Mouse (Mus musculus) liver, adult 2 months (tissue): ENCODE results near the gene Brf1.

Experiments used
- CTCF ChIP-seq: fragments of 200-500 bp; IDR thresholded peaks from 2 replicates; pipeline ENCODE4 v1.5.1; 2011; ENCODE audit warnings: low read depth, low read length, control low read depth
- POLR2A ChIP-seq: fragments of 200-500 bp; IDR thresholded peaks from 2 replicates; pipeline ENCODE4 v1.6.1; 2011; ENCODE audit warnings: low read length, control low read depth; ENCODE audit not compliant: insufficient read depth; ENCODE audit errors: extremely low read depth

DNA sequence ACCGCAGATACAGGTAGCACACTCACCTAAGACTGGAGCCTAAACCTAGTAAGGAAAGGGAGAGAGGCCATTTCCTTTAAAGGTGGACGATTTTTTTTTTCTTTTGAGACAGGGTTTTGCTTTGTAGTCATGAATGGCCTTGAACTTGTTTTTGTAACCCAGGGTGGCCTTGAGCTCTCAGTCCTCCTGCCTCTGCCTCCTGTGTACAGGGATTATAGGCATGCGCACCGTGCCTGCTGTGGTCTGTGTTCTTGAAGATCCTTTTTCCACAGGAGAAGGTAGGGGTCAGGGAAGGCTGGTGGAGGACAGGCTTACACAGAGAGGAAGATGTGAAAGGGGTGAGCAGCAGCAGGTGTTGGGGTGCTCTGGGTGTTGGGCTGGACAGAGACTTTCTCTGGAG, 15.5 kb upstream of the Brf1 start:
- TF ChIP-seq CTCF (no peak), POLR2A (no peak)
